Mouse (Mus musculus) testis, adult 2 months (tissue): ENCODE measurements at regions not wholly inside any gene's neighbourhood (a gene's known extent, or its start where the extent isn't known, plus 50 kb on each side); places are given as distances from the start of the nearest gene placed in this dataset.

Experiments
- H3K27ac ChIP-seq: fragments of 200-500 bp; 2 replicates; pipeline ENCODE4 v1.5.1; 2012; ENCODE audit warnings: low read depth, low read length; ENCODE audit not compliant: control insufficient read depth, insufficient read depth
- H3K27me3 ChIP-seq: fragments of 200-500 bp; 2 replicates; pipeline ENCODE4 v1.6.1; 2012; ENCODE audit warnings: mild to moderate bottlenecking, low read length, moderate library complexity; ENCODE audit not compliant: control insufficient read depth, insufficient read depth
- H3K36me3 ChIP-seq: fragments of 200-500 bp; 2 replicates; pipeline ENCODE4 v1.6.1; 2012; ENCODE audit warnings: mild to moderate bottlenecking, low read length; ENCODE audit not compliant: control insufficient read depth, insufficient read depth
- H3K4me1 ChIP-seq: fragments of 200-500 bp; 2 replicates; pipeline ENCODE4 v1.6.1; 2012; ENCODE audit warnings: low read length; ENCODE audit not compliant: control insufficient read depth, insufficient read depth
- H3K4me3 ChIP-seq: fragments of 200-500 bp; 2 replicates; pipeline ENCODE4 v1.5.1; 2012; ENCODE audit warnings: low read depth, mild to moderate bottlenecking, low read length, moderate library complexity, mixed read lengths; ENCODE audit not compliant: control insufficient read depth
- CTCF ChIP-seq: fragments of 200-500 bp; IDR thresholded peaks from 2 replicates; pipeline ENCODE4 v1.5.1; 2012; ENCODE audit warnings: low read depth, mild to moderate bottlenecking, inconsistent platforms, low read length, moderate library complexity; ENCODE audit not compliant: control insufficient read depth, insufficient read depth, insufficient replicate concordance
- POLR2A ChIP-seq: fragments of 200-500 bp; IDR thresholded peaks from 2 replicates; pipeline ENCODE4 v1.6.1; 2012; ENCODE audit warnings: low read depth, mild to moderate bottlenecking, inconsistent platforms, low read length, moderate library complexity; ENCODE audit not compliant: control insufficient read depth

GRCm38 (mm10) chr10:25619702-25620101 lies 83.6 kb upstream of the Smlr1 start:
- Histone ChIP-seq H3K4me1 (no peaks in the 10 kb centered on the region), H3K27me3 (no peaks in the 10 kb centered on the region), H3K27ac (no peak overlapping the region), H3K36me3 (no peaks in the 10 kb centered on the region), H3K4me3 (no peak overlapping the region)
- no peak for TF ChIP-seq CTCF
- no peak for TF ChIP-seq POLR2A

GRCm38 (mm10) chr10:25601471-25601870 lies 65.4 kb upstream of the Smlr1 start:
- Histone ChIP-seq H3K4me3 (no peak overlapping the region), H3K27ac (no peak overlapping the region), H3K4me1 (no peaks in the 10 kb centered on the region), H3K36me3 (no peaks in the 10 kb centered on the region), H3K27me3 (no peaks in the 10 kb centered on the region)
- TF ChIP-seq CTCF (no peak), POLR2A (no peak)

DNA sequence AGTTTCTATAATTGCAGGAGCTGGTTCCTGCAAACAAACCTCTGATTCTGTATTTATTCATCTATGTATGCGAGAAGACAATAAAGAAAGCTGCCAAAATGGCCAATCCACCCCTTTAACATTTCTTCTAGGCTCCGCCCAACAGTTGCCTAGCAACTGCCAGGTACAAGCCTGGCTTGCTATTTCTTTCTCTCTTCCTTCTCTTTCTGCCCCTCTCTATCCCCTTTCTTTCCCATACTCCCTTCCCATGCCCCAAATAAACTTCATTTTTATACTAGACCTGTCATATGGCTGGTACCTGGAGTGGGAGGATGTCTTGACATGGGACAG lies 53.2 kb upstream of the Smlr1 start:
- TF ChIP-seq POLR2A, result no peak
- TF ChIP-seq CTCF, result no peak

GRCm38 (mm10) chr10:25588611-25589315 lies 52.7 kb upstream of the Smlr1 start:
- no peak for TF ChIP-seq POLR2A
- no peak for TF ChIP-seq CTCF
- Histone ChIP-seq H3K4me3 (no peak overlapping the region), H3K27me3 (no peaks in the 10 kb centered on the region), H3K36me3 (no peaks in the 10 kb centered on the region), H3K4me1 (no peaks in the 10 kb centered on the region), H3K27ac (no peak overlapping the region)

More for the DNA sequence above, 53.2 kb upstream of the Smlr1 start:
- H3K27ac ChIP-seq, result no peak overlapping the region
- no peaks in the 10 kb centered on the region for H3K4me1 ChIP-seq
- H3K27me3 ChIP-seq, result no peaks in the 10 kb centered on the region
- H3K4me3 ChIP-seq, result no peak overlapping the region
- no peaks in the 10 kb centered on the region for H3K36me3 ChIP-seq
